Comparison of ENCODE assay signal across 13 mouse cellular contexts in the genomic region with DNA sequence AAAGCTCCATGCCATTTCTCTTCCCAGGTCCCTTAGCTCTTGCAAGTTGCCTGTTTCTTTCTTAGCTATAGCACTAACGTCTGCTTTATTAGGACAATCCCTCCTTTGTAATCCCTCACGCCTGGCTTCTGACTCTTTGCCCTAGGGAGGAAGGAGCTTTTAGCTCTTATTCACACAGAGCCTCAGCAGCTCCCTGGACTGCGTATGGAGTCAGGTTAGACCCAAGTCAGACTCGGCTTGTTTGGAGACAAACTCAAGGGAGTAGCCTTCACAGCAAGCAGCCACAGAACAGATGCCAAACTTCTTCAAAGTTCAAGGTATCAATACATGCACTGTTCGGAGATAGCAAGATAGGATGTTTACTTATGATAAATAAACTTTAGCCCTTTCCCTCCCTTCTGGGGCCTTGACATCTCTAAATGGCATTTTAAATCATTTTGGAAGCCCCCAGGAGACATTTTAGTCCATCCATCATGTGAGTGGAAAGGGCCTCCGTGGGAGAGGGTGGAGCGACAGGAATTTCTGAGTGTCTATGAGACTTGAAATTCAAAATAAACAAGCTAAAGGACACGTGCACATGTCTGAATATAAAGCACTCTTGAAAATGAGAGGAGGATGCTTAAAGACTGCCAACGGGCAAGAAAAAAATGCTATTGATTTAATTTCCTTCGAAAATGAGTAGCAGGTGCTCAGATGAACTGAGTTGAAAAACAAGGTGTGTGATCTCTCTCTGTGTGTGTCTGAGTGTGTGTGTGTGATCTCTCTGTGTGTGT. TPM values are rescaled to one million over a fixed set of nuclear protein-coding genes. Genes with fewer than 3 reads are reported as not detected.
DNase-seq lines count a peak whose midpoint lies in the region; ATAC-seq and TF ChIP-seq lines count a peak whose summit lies in the region.
"Had no signal": no experiment of that assay in that cellular context is flagged by ENCODE, and none has a peak within 500 bp of the region (broad histone marks: within the 10 kb centered on the region; RNA-seq: fewer than 3 reads in every experiment).

No protein-coding gene starts in this region.

- H3K4me3 ChIP-seq in heart, embryonic 10.5 days = no peak overlapping the region
- H3K4me3 ChIP-seq in heart, adult 2 months = no peak overlapping the region
- H3K4me3 ChIP-seq in lung, postnatal 0 days (ENCODE audit: low read depth, low read length) = no peak overlapping the region
- H3K4me3 ChIP-seq in lung, adult 2 months (replicated peaks; ENCODE audit: extremely low read depth, low read depth, low read length) = no peak overlapping the region
- H3K4me3 ChIP-seq in neural tube, embryonic 11.5 days (ENCODE audit: low read depth, low read length) = no peak overlapping the region
- H3K4me3 ChIP-seq in layer of hippocampus, adult 2 months = no peak overlapping the region
- H3K4me3 ChIP-seq: hindbrain, embryonic 15.5 days; liver, embryonic 13.5 days had no signal

- no peak overlapping the region for H3K9ac ChIP-seq in heart, adult 2 months (ENCODE audit: low read depth, low read length)
- no peak overlapping the region for H3K9ac ChIP-seq in lung, postnatal 0 days (replicated peaks; ENCODE audit: low read depth)
- H3K9ac ChIP-seq in neural tube, embryonic 11.5 days (ENCODE audit: low read length) = no peak overlapping the region
- H3K9ac ChIP-seq: hindbrain, embryonic 15.5 days; liver, embryonic 13.5 days had no signal

- no peaks in the 10 kb centered on the region for H3K27me3 ChIP-seq in heart, embryonic 10.5 days (ENCODE audit: insufficient read depth, poor library complexity, severe bottlenecking)
- H3K27me3 ChIP-seq in heart, adult 2 months (ENCODE audit: control insufficient read depth, insufficient read depth, low read length) = no peaks in the 10 kb centered on the region
- H3K27me3 ChIP-seq in lung, postnatal 0 days (replicated peaks; ENCODE audit: insufficient read depth, low read length) = no peaks in the 10 kb centered on the region
- no peaks in the 10 kb centered on the region for H3K27me3 ChIP-seq in neural tube, embryonic 11.5 days (ENCODE audit: control insufficient read depth, insufficient read depth, low read length)
- H3K27me3 ChIP-seq: hindbrain, embryonic 15.5 days; liver, embryonic 13.5 days had no signal

- WGBS in heart, embryonic 10.5 days = 54% methylated on average over 10 of the region's 10 CpGs
- WGBS in heart, adult 2 months = 53% methylated on average over 10 of the region's 10 CpGs
- WGBS in lung, postnatal 0 days = 15% methylated on average over 10 of the region's 10 CpGs
- 30% methylated on average over 10 of the region's 10 CpGs for WGBS in lung, adult 2 months
- 31% methylated on average over 10 of the region's 10 CpGs for WGBS in neural tube, embryonic 11.5 days

- intact Hi-C loops in heart, adult 2 months (cut with DNase I) = loop anchor here (2.0 kb wide), 1 partner anchor 21 kb away; no protein-coding TSS in a partner anchor

- ATAC-seq in lung, postnatal 0 days = no peak
- no peak for ATAC-seq in neural tube, embryonic 11.5 days (ENCODE audit: insufficient read depth, low FRiP score, low TSS enrichment)

- TF ChIP-seq EP300 in heart, adult 2 months (IDR thresholded peaks at IDR 0.05; ENCODE audit: insufficient read depth, low read depth, low read length) = no peak
- TF ChIP-seq EP300 in lung, postnatal 0 days (IDR thresholded peaks at IDR 0.05) = peak; percentile 69; the same call in 1 of the 2 replicates

- TF ChIP-seq POLR2A in heart, adult 2 months (IDR thresholded peaks at IDR 0.05; ENCODE audit: insufficient read depth, low read depth, low read length) = no peak
- no peak for TF ChIP-seq POLR2A in lung, adult 2 months (IDR thresholded peaks at IDR 0.05; ENCODE audit: borderline replicate concordance, extremely low read depth, low read depth, low read length)

- H3K79me2 ChIP-seq in heart, adult 2 months (replicated peaks; ENCODE audit: control insufficient read depth, insufficient read depth, low read length) = no peaks in the 10 kb centered on the region

- H3K4me1 ChIP-seq in heart, embryonic 10.5 days = peaks cover 34% of the 10 kb centered on the region
- H3K4me1 ChIP-seq in heart, adult 2 months (ENCODE audit: control insufficient read depth, insufficient read depth, low read length) = peaks cover 2% of the 10 kb centered on the region; the same call in 1 of the 2 replicates
- H3K4me1 ChIP-seq in lung, postnatal 0 days (ENCODE audit: insufficient read depth, low read depth, low read length) = peaks cover 8% of the 10 kb centered on the region; the same call in 1 of the 2 replicates
- peaks cover 5% of the 10 kb centered on the region; the same call in 1 of the 2 replicates for H3K4me1 ChIP-seq in lung, adult 2 months (ENCODE audit: control insufficient read depth, insufficient read depth, low read length)
- H3K4me1 ChIP-seq in neural tube, embryonic 11.5 days (ENCODE audit: control insufficient read depth, insufficient read depth, low read length) = peaks cover 9% of the 10 kb centered on the region; the same call in 1 of the 2 replicates
- H3K4me1 ChIP-seq: liver, embryonic 13.5 days had no signal

- H3K36me3 ChIP-seq in heart, embryonic 10.5 days = no peaks in the 10 kb centered on the region
- peaks cover 2% of the 10 kb centered on the region; the same call in 1 of the 2 replicates for H3K36me3 ChIP-seq in heart, adult 2 months (ENCODE audit: control insufficient read depth, insufficient read depth, low read length)
- H3K36me3 ChIP-seq in lung, postnatal 0 days (ENCODE audit: insufficient read depth, low read length) = no peaks in the 10 kb centered on the region
- no peaks in the 10 kb centered on the region for H3K36me3 ChIP-seq in neural tube, embryonic 11.5 days (ENCODE audit: control insufficient read depth, insufficient read depth, low read length)
- H3K36me3 ChIP-seq: hindbrain, embryonic 15.5 days; liver, embryonic 13.5 days had no signal

- DNase-seq in heart, embryonic 10.5 days (ENCODE audit: low spot score) = no peak
- no peak for DNase-seq in heart, adult 2 months
- peak; percentile 57 for DNase-seq in lung, postnatal 0 days (ENCODE audit: low spot score)
- no peak for DNase-seq in lung, adult 2 months
- DNase-seq in embryo, embryonic 10.5 days (ENCODE audit: low spot score) = peak; percentile 62
- peak; percentile 33 for DNase-seq in neural tube, embryonic 11.5 days (ENCODE audit: low spot score)
- no peak for DNase-seq in layer of hippocampus, adult 2 months (ENCODE audit: low spot score in 2 of 2)
- DNase-seq: cerebellum, adult 9-11 months; gastrocnemius, postnatal 36 days; kidney, adult 9 months; liver, embryonic 13.5 days had no signal

- no peak for TF ChIP-seq CTCF in heart, adult 2 months (IDR thresholded peaks at IDR 0.05)
- no peak for TF ChIP-seq CTCF in lung, postnatal 0 days (IDR thresholded peaks at IDR 0.05)
- no peak for TF ChIP-seq CTCF in lung, adult 2 months (IDR thresholded peaks at IDR 0.05; ENCODE audit: insufficient read depth, low read length)
- TF ChIP-seq CTCF in layer of hippocampus, adult 2 months (conservative IDR thresholded peaks at IDR 0.05) = no peak

- H3K27ac ChIP-seq in heart, embryonic 10.5 days = 0 out of 2 replicates have a peak overlapping the region, but pooled peaks have one; percentile 1
- H3K27ac ChIP-seq in heart, adult 2 months = no peak overlapping the region
- H3K27ac ChIP-seq in lung, postnatal 0 days (ENCODE audit: low read length) = peak overlapping the region; percentile 66
- H3K27ac ChIP-seq in neural tube, embryonic 11.5 days (ENCODE audit: low read depth, low read length) = peak overlapping the region; percentile 51
- H3K27ac ChIP-seq in layer of hippocampus, adult 2 months = no peak overlapping the region
- H3K27ac ChIP-seq: hindbrain, embryonic 15.5 days; liver, embryonic 13.5 days had no signal

- H3K9me3 ChIP-seq in heart, embryonic 10.5 days = no peaks in the 10 kb centered on the region
- no peaks in the 10 kb centered on the region for H3K9me3 ChIP-seq in lung, postnatal 0 days (ENCODE audit: low read length)
- no peaks in the 10 kb centered on the region for H3K9me3 ChIP-seq in neural tube, embryonic 11.5 days (ENCODE audit: control insufficient read depth, low read length)
- H3K9me3 ChIP-seq: G1E; hindbrain, embryonic 15.5 days; liver, embryonic 13.5 days had no signal

- no peak overlapping the region for H3K4me2 ChIP-seq in lung, postnatal 0 days (replicated peaks; ENCODE audit: low read depth, low read length)
- no peak overlapping the region for H3K4me2 ChIP-seq in neural tube, embryonic 11.5 days (ENCODE audit: low read depth)
- H3K4me2 ChIP-seq: hindbrain, embryonic 15.5 days; liver, embryonic 13.5 days had no signal

RNA-seq across cellular contexts. Expression of a gene that starts 43.6 kb away (rescaled TPM):
- polyA plus RNA-seq in heart, embryonic 10.5 days (2016; fragmentation: Nextera tagmentation; extraction: Ambion mirVana) = 71.9 and 73.4 TPM in 2 replicates
- total RNA-seq in heart, adult 2 months (2021) = 10 to 100 TPM; 26.6 to 33.0 TPM
- 28.3 and 35.6 TPM in 2 replicates for polyA plus RNA-seq in heart, adult 2 months (2012; rRNA removed)
- polyA plus RNA-seq in lung, postnatal 0 days (2015; fragmentation: Nextera tagmentation; extraction: Ambion mirVana) = 19.7 and 22.1 TPM in 2 replicates
- polyA plus RNA-seq in lung, adult 2 months (2012; rRNA removed) = 4.9 and 7.0 TPM in 2 replicates
- 47.6 and 49.1 TPM in 2 replicates for polyA plus RNA-seq in neural tube, embryonic 11.5 days (2014; fragmentation: Nextera tagmentation; extraction: Ambion mirVana)
- 1 to 10 TPM; 7.4 to 8.8 TPM for total RNA-seq in layer of hippocampus, adult 2 months (2021)

Comparison
In these comparisons a context has a peak if more than half of its experiments do, and no peak if none do; other contexts are left out.
1. DNase-seq: peak in lung, postnatal 0 days (single experiment), embryo, embryonic 10.5 days (single experiment) and neural tube, embryonic 11.5 days (single experiment); none in heart, embryonic 10.5 days (single experiment), heart, adult 2 months (0 of 2), lung, adult 2 months (single experiment) and layer of hippocampus, adult 2 months (0 of 2).
2. H3K27ac ChIP-seq: peak in heart, embryonic 10.5 days (single experiment), lung, postnatal 0 days (single experiment) and neural tube, embryonic 11.5 days (single experiment); none in heart, adult 2 months (single experiment) and layer of hippocampus, adult 2 months (single experiment).